Mouse (Mus musculus): Measurements from ENCODE around the gene Elovl6.

GRCm38 (mm10) chr3:129571642-129572041 lies 39.5 kb downstream of the Elovl6 start:
- TF ChIP-seq CTCF (IDR thresholded peaks at IDR 0.05; ENCODE audit: extremely low read depth, insufficient read depth, insufficient read length, insufficient replicate concordance) (no peak), POLR2A (IDR thresholded peaks at IDR 0.05; ENCODE audit: low read depth, low read length) (no peak)
